Mouse (Mus musculus) intestine, embryonic 15.5 days (tissue): ENCODE data around the gene Mrps26. TPM values are rescaled to one million over a fixed set of nuclear protein-coding genes. Genes with fewer than 3 reads are reported as not detected.

ENCODE experiments used
- ATAC-seq: fragments of 200-750 bp; cut with Nextera tagmentation; 2 replicates; pipeline ENCODE4 v1.8.0; 2017; ENCODE audit warnings: moderate TSS enrichment, moderate library complexity
- H3K27ac ChIP-seq: fragments of 300-500 bp; sonication (generic); 2 replicates; pipeline ENCODE4 v1.5.1; 2015; ENCODE audit warnings: mild to moderate bottlenecking, inconsistent platforms
- H3K27me3 ChIP-seq: fragments of 300-500 bp; sonication (generic); replicated peaks from 2 replicates; pipeline ENCODE4 v1.6.1; 2015; ENCODE audit warnings: inconsistent platforms
- H3K36me3 ChIP-seq: fragments of 300-500 bp; sonication (generic); 2 replicates; pipeline ENCODE4 v1.6.1; 2015; ENCODE audit warnings: inconsistent platforms
- H3K4me1 ChIP-seq: fragments of 300-500 bp; sonication (generic); replicated peaks from 2 replicates; pipeline ENCODE4 v1.6.1; 2015; ENCODE audit warnings: inconsistent platforms
- H3K4me2 ChIP-seq: fragments of 300-500 bp; sonication (generic); replicated peaks from 2 replicates; pipeline ENCODE4 v1.6.1; 2015; ENCODE audit warnings: mild to moderate bottlenecking, inconsistent platforms
- H3K4me3 ChIP-seq: fragments of 300-500 bp; sonication (generic); replicated peaks from 2 replicates; pipeline ENCODE4 v1.5.1; 2015; ENCODE audit warnings: inconsistent platforms
- H3K9ac ChIP-seq: fragments of 300-500 bp; sonication (generic); 2 replicates; pipeline ENCODE4 v1.6.1; 2015; ENCODE audit warnings: inconsistent platforms
- H3K9me3 ChIP-seq: fragments of 300-500 bp; sonication (generic); 2 replicates; pipeline ENCODE4 v1.6.1; 2016; ENCODE audit warnings: inconsistent platforms
- WGBS: fragments of 180-500 bp; shearing (Covaris S2); methylation state at CpG from one replicate; pipeline ENCODE4 v1.1.7; 2015; 5-methylcytosine and 5-hydroxymethylcytosine counted together
- polyA plus RNA-seq: library from polyadenylated mRNA; unstranded; fragments of >200 nt; fragmentation: Nextera tagmentation; extraction: Ambion mirVana; gene quantifications from 2 replicates; pipeline ENCODE4 v1.2.1, GENCODE M21; 2015

The Mrps26 gene
- polyA plus RNA-seq, 1 experiment from 2014 or later, result 84.4 TPM

- no peak overlapping the region for H3K9ac ChIP-seq
- H3K4me3 ChIP-seq, result peak overlapping the region; percentile 32
- no peaks in the 10 kb centered on the region for H3K36me3 ChIP-seq
- H3K4me2 ChIP-seq, result peak overlapping the region; percentile 64
- 9% methylated on average over 9 of the region's 9 CpGs for WGBS
- no peak overlapping the region for H3K27ac ChIP-seq
- 0 out of 2 replicates have a peak, but pooled peaks have one; percentile 16 for ATAC-seq
- H3K4me1 ChIP-seq, result peaks cover 23% of the 10 kb centered on the region
- H3K9me3 ChIP-seq, result no peaks in the 10 kb centered on the region
- peaks cover 69% of the 10 kb centered on the region for H3K27me3 ChIP-seq
Observed at GRCm38 (mm10) chr2:130577021-130577420, 13.5 kb downstream of the Mrps26 start.

- H3K27ac ChIP-seq, result no peak overlapping the region
- H3K4me2 ChIP-seq, result peak overlapping the region; percentile 64
- no peak overlapping the region for H3K4me3 ChIP-seq
- H3K4me1 ChIP-seq, result peaks cover 23% of the 10 kb centered on the region
- no peaks in the 10 kb centered on the region for H3K9me3 ChIP-seq
- 6% methylated on average over 12 of the region's 12 CpGs for WGBS
- H3K36me3 ChIP-seq, result no peaks in the 10 kb centered on the region
- peak; percentile 73 for ATAC-seq
- H3K9ac ChIP-seq, result no peak overlapping the region
- peaks cover 75% of the 10 kb centered on the region for H3K27me3 ChIP-seq
Observed at GRCm38 (mm10) chr2:130577632-130578031, 14.1 kb downstream of the Mrps26 start.

- no peak overlapping the region for H3K9ac ChIP-seq
- ATAC-seq, result 0 out of 2 replicates have a peak, but pooled peaks have one; percentile 14
- H3K27ac ChIP-seq, result no peak overlapping the region
- H3K9me3 ChIP-seq, result no peaks in the 10 kb centered on the region
- peaks cover 23% of the 10 kb centered on the region for H3K4me1 ChIP-seq
- no peaks in the 10 kb centered on the region for H3K36me3 ChIP-seq
- WGBS, result 11% methylated on average over 11 of the region's 11 CpGs
- no peak overlapping the region for H3K4me2 ChIP-seq
- H3K4me3 ChIP-seq, result no peak overlapping the region
- peaks cover 77% of the 10 kb centered on the region for H3K27me3 ChIP-seq
Observed at GRCm38 (mm10) chr2:130578148-130578547, 14.6 kb downstream of the Mrps26 start.

- no peaks in the 10 kb centered on the region for H3K36me3 ChIP-seq
- peaks cover 81% of the 10 kb centered on the region for H3K27me3 ChIP-seq
- H3K9ac ChIP-seq, result no peak overlapping the region
- no peak overlapping the region for H3K27ac ChIP-seq
- H3K4me1 ChIP-seq, result peaks cover 23% of the 10 kb centered on the region
- no peak for ATAC-seq
- no peak overlapping the region for H3K4me3 ChIP-seq
- no peaks in the 10 kb centered on the region for H3K9me3 ChIP-seq
- WGBS, result 3% methylated on average over 8 of the region's 8 CpGs
- no peak overlapping the region for H3K4me2 ChIP-seq
Observed at GRCm38 (mm10) chr2:130579791-130580190, 16.2 kb downstream of the Mrps26 start.

GRCm38 (mm10) chr2:130581201-130581600 lies 17.7 kb downstream of the Mrps26 start:
- 3% methylated on average over 16 of the region's 16 CpGs for WGBS
- Histone ChIP-seq H3K4me3 (peak overlapping the region; percentile 32), H3K4me2 (peak overlapping the region; percentile 71), H3K9me3 (no peaks in the 10 kb centered on the region), H3K9ac (no peak overlapping the region), H3K36me3 (no peaks in the 10 kb centered on the region), H3K27me3 (peaks cover 68% of the 10 kb centered on the region), H3K4me1 (peaks cover 23% of the 10 kb centered on the region), H3K27ac (no peak overlapping the region)
- ATAC-seq, result no peak

GRCm38 (mm10) chr2:130582552-130582951 lies 19.0 kb downstream of the Mrps26 start, which contains the start of gene Avp:
Gene Avp (minus strand): TSS chr2:130582554.
- H3K9ac ChIP-seq, result no peak within 1 kb of the TSS
- no peaks in the 10 kb centered on the region for H3K36me3 ChIP-seq
- H3K27ac ChIP-seq, result no peak within 1 kb of the TSS
- no peak for ATAC-seq
- 38% methylated on average over 10 of the region's 10 CpGs for WGBS
- H3K27me3 ChIP-seq, result peaks cover 56% of the 10 kb centered on the region
- no peak within 1 kb of the TSS for H3K4me2 ChIP-seq
- peaks cover 18% of the 10 kb centered on the region for H3K4me1 ChIP-seq
- H3K9me3 ChIP-seq, result no peaks in the 10 kb centered on the region
- H3K4me3 ChIP-seq, result no peak within 1 kb of the TSS

- no peak overlapping the region for H3K27ac ChIP-seq
- peaks cover 42% of the 10 kb centered on the region for H3K27me3 ChIP-seq
- H3K4me3 ChIP-seq, result no peak overlapping the region
- H3K9ac ChIP-seq, result no peak overlapping the region
- H3K4me1 ChIP-seq, result peaks cover 17% of the 10 kb centered on the region
- ATAC-seq, result no peak
- no peaks in the 10 kb centered on the region for H3K36me3 ChIP-seq
- H3K4me2 ChIP-seq, result no peak overlapping the region
- no peaks in the 10 kb centered on the region for H3K9me3 ChIP-seq
- 82% methylated on average over 10 of the region's 10 CpGs for WGBS
Observed at GRCm38 (mm10) chr2:130583902-130584560, 20.5 kb downstream of the Mrps26 start.

- H3K27ac ChIP-seq, result no peak overlapping the region
- H3K4me2 ChIP-seq, result no peak overlapping the region
- H3K9ac ChIP-seq, result no peak overlapping the region
- WGBS, result 82% methylated on average over 6 of the region's 6 CpGs
- no peak overlapping the region for H3K4me3 ChIP-seq
- H3K36me3 ChIP-seq, result no peaks in the 10 kb centered on the region
- H3K4me1 ChIP-seq, result peaks cover 2% of the 10 kb centered on the region; the same call in 1 of the 2 replicates
- ATAC-seq, result no peak
- peaks cover 22% of the 10 kb centered on the region for H3K27me3 ChIP-seq
- H3K9me3 ChIP-seq, result no peaks in the 10 kb centered on the region
Observed at GRCm38 (mm10) chr2:130586016-130586415, 22.5 kb downstream of the Mrps26 start.

GRCm38 (mm10) chr2:130588373-130588772 lies 24.8 kb downstream of the Mrps26 start:
- Histone ChIP-seq H3K4me2 (no peak overlapping the region), H3K36me3 (no peaks in the 10 kb centered on the region), H3K4me3 (no peak overlapping the region), H3K9me3 (no peaks in the 10 kb centered on the region), H3K27ac (no peak overlapping the region), H3K27me3 (0 out of 2 replicates have a peak, but pooled peaks cover 5% of the 10 kb centered on the region), H3K9ac (no peak overlapping the region), H3K4me1 (no peaks in the 10 kb centered on the region)
- WGBS, result 79% methylated on average over 2 of the region's 2 CpGs
- ATAC-seq, result no peak

- Histone ChIP-seq H3K4me3 (no peak overlapping the region), H3K27ac (no peak overlapping the region), H3K27me3 (no peaks in the 10 kb centered on the region), H3K9ac (no peak overlapping the region), H3K9me3 (no peaks in the 10 kb centered on the region), H3K4me1 (no peaks in the 10 kb centered on the region), H3K4me2 (no peak overlapping the region), H3K36me3 (no peaks in the 10 kb centered on the region)
- no peak for ATAC-seq
- 76% methylated on average over 4 of the region's 4 CpGs for WGBS
Observed at GRCm38 (mm10) chr2:130589157-130589556, 25.6 kb downstream of the Mrps26 start.

GRCm38 (mm10) chr2:130589761-130590160 lies 26.2 kb downstream of the Mrps26 start:
- no peaks in the 10 kb centered on the region for H3K4me1 ChIP-seq
- 93% methylated on average over 2 of the region's 2 CpGs for WGBS
- no peak overlapping the region for H3K9ac ChIP-seq
- no peak overlapping the region for H3K4me3 ChIP-seq
- no peaks in the 10 kb centered on the region for H3K27me3 ChIP-seq
- H3K4me2 ChIP-seq, result no peak overlapping the region
- H3K36me3 ChIP-seq, result no peaks in the 10 kb centered on the region
- ATAC-seq, result no peak
- H3K9me3 ChIP-seq, result no peaks in the 10 kb centered on the region
- no peak overlapping the region for H3K27ac ChIP-seq

GRCm38 (mm10) chr2:130591016-130591415 lies 27.5 kb downstream of the Mrps26 start:
- WGBS, result 94% methylated on average over 2 of the region's 2 CpGs
- no peak overlapping the region for H3K4me3 ChIP-seq

GRCm38 (mm10) chr2:130595596-130595995 lies 32.1 kb downstream of the Mrps26 start:
- H3K27me3 ChIP-seq, result no peaks in the 10 kb centered on the region
- no peak overlapping the region for H3K27ac ChIP-seq
- ATAC-seq, result no peak
- H3K9ac ChIP-seq, result no peak overlapping the region
- H3K4me2 ChIP-seq, result no peak overlapping the region
- H3K4me3 ChIP-seq, result no peak overlapping the region
- peaks cover 27% of the 10 kb centered on the region for H3K36me3 ChIP-seq
- 79% methylated on average over 1 of the region's 1 CpGs for WGBS
- no peaks in the 10 kb centered on the region for H3K4me1 ChIP-seq
- no peaks in the 10 kb centered on the region for H3K9me3 ChIP-seq

More at GRCm38 (mm10) chr2:130591016-130591415, 27.5 kb downstream of the Mrps26 start:
- H3K9ac ChIP-seq, result no peak overlapping the region
- 0 out of 2 replicates have a peak, but pooled peaks cover 6% of the 10 kb centered on the region for H3K36me3 ChIP-seq
- H3K4me2 ChIP-seq, result no peak overlapping the region
- no peaks in the 10 kb centered on the region for H3K9me3 ChIP-seq
- H3K27ac ChIP-seq, result no peak overlapping the region
- H3K4me1 ChIP-seq, result no peaks in the 10 kb centered on the region
- ATAC-seq, result no peak
- H3K27me3 ChIP-seq, result no peaks in the 10 kb centered on the region
